9 mouse cellular contexts compared by ENCODE assay signal in the genomic region with DNA sequence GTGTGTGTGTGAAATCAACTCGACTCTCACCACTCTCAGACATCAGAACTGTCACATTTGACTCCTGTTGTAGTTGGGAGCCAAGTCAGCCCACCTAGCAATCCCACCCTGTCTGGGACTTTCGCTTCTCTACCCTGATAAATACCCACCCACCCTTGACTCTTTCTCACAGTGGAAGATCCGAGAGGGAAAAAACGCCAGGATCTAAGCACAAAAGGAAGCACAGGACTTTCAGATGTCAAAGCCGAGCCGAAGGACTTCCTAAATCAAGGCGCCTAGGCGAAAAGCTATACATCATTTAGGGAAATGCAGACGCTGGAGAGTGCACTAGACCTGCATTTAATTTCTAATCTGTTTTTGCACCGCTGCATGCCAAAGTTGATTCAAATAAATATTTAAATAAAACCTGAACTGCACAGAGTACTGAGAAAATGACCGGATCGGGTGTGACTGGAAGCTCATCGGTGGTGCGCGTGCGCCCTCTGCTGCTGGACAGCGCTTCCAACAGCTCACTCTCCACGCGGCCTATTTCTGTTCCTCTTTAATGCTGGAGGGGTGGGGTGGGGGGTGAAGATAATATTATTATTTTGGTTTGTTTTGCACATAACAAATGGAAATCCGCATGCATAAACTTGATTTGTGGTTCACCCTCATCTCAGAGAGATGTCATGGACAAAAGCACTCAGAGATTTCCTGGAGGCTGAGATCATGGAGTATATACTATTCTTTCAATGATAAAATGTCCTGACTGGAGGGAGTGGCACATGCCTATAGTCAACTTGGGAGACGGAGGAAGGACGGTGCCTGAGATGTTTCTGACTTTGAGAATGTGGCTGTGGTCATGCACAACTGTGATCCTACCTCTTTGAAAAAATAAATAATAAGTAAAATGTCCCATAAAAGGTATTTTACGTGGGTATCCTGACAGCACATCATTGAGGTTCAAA. TPM values are rescaled to one million over a fixed set of nuclear protein-coding genes. Genes with fewer than 3 reads are reported as not detected.
DNase-seq lines count a peak whose midpoint lies in the region; ATAC-seq lines count a peak whose summit lies in the region.
"Had no signal": no experiment of that assay in that cellular context is flagged by ENCODE, and none has a peak within 500 bp of the region (broad histone marks: within the 10 kb centered on the region; RNA-seq: fewer than 3 reads in every experiment).

No protein-coding gene starts in this region.

- H3K4me3 ChIP-seq in heart, embryonic 14.5 days (ENCODE audit: control insufficient read depth in 1 of 2, insufficient read depth in 1 of 2, low read depth in 1 of 2, low read length in 2 of 2) = peak overlapping the region in 1 of 2 experiments; percentile 14; a peak in 1 of 4 replicates
- H3K4me3 ChIP-seq in liver, embryonic 13.5 days (replicated peaks) = no peak overlapping the region
- H3K4me3 ChIP-seq in stomach, embryonic 14.5 days (ENCODE audit: low read depth, low read length) = peak overlapping the region; percentile 21; the same call in 1 of the 2 replicates
- H3K4me3 ChIP-seq: erythroblast, embryonic 14.5 days had no signal

- no peak overlapping the region for H3K9ac ChIP-seq in heart, embryonic 14.5 days (ENCODE audit: low read length)
- no peak overlapping the region for H3K9ac ChIP-seq in liver, embryonic 13.5 days
- no peak overlapping the region for H3K9ac ChIP-seq in stomach, embryonic 14.5 days (replicated peaks; ENCODE audit: low read depth, low read length)

- peak; percentile 72 for ATAC-seq in erythroblast, adult 5-6 weeks (replicated peaks; ENCODE audit: low FRiP score, poor library complexity, severe bottlenecking)
- no peak for ATAC-seq in heart, embryonic 14.5 days (ENCODE audit: insufficient number of reproducible peaks, insufficient read depth, low FRiP score, low read depth)
- no peak for ATAC-seq in liver, embryonic 13.5 days (ENCODE audit: low read depth)
- ATAC-seq in stomach, embryonic 14.5 days (ENCODE audit: insufficient number of reproducible peaks, insufficient read depth, low FRiP score, low read depth) = 0 out of 2 replicates have a peak, but pooled peaks have one; percentile 65

- H3K27ac ChIP-seq in heart, embryonic 14.5 days (replicated peaks in 1 of 2; ENCODE audit: control insufficient read depth in 1 of 2, insufficient read depth in 1 of 2, low read depth in 2 of 2, low read length in 2 of 2) = no peak overlapping the region
- no peak overlapping the region for H3K27ac ChIP-seq in liver, embryonic 13.5 days
- no peak overlapping the region for H3K27ac ChIP-seq in stomach, embryonic 14.5 days (ENCODE audit: low read length)

- 24% methylated on average over 23 of the region's 23 CpGs for WGBS in heart, embryonic 14.5 days
- 24% methylated on average over 23 of the region's 23 CpGs for WGBS in liver, embryonic 13.5 days (ENCODE audit: insufficient replicate concordance)
- 17% methylated on average over 23 of the region's 23 CpGs for whole genome bisulfite sequencing in stomach, embryonic 14.5 days

- peak; percentile 76 for DNase-seq in CD4-positive, CD25-positive, alpha-beta regulatory T cell, adult 2 months (ENCODE audit: low read depth, low spot score)
- DNase-seq in brain, adult 2 months (ENCODE audit: low read depth, low spot score) = peak; percentile 79
- DNase-seq in kidney, postnatal 10 days = peak; percentile 82
- DNase-seq in liver, embryonic 13.5 days = peak; percentile 34
- peak; percentile 72 for DNase-seq in neural tube, embryonic 10.5 days (ENCODE audit: extremely low spot score, low spot score)

- no peaks in the 10 kb centered on the region for H3K36me3 ChIP-seq in heart, embryonic 14.5 days (ENCODE audit: control insufficient read depth, insufficient read depth, low read length)
- H3K36me3 ChIP-seq in liver, embryonic 13.5 days = no peaks in the 10 kb centered on the region
- no peaks in the 10 kb centered on the region for H3K36me3 ChIP-seq in stomach, embryonic 14.5 days (ENCODE audit: control insufficient read depth, insufficient read depth, low read length)

- peak overlapping the region; percentile 54 for H3K4me2 ChIP-seq in heart, embryonic 14.5 days (ENCODE audit: low read length)
- peak overlapping the region; percentile 28; the same call in 1 of the 2 replicates for H3K4me2 ChIP-seq in liver, embryonic 13.5 days
- H3K4me2 ChIP-seq in stomach, embryonic 14.5 days (replicated peaks; ENCODE audit: low read depth, low read length) = peak overlapping the region; percentile 47

- H3K4me1 ChIP-seq in heart, embryonic 14.5 days (ENCODE audit: control insufficient read depth in 2 of 2, insufficient read depth in 2 of 2, low read length in 2 of 2) = no peaks in the 10 kb centered on the region
- no peaks in the 10 kb centered on the region for H3K4me1 ChIP-seq in liver, embryonic 13.5 days (replicated peaks)
- H3K4me1 ChIP-seq in stomach, embryonic 14.5 days (ENCODE audit: control insufficient read depth, insufficient read depth, low read length) = no peaks in the 10 kb centered on the region

- H3K9me3 ChIP-seq in heart, embryonic 14.5 days (ENCODE audit: control insufficient read depth, low read length) = no peaks in the 10 kb centered on the region
- H3K9me3 ChIP-seq in liver, embryonic 13.5 days (replicated peaks) = no peaks in the 10 kb centered on the region
- H3K9me3 ChIP-seq in stomach, embryonic 14.5 days (ENCODE audit: control insufficient read depth, low read depth, low read length) = no peaks in the 10 kb centered on the region

- no peaks in the 10 kb centered on the region for H3K27me3 ChIP-seq in heart, embryonic 14.5 days (ENCODE audit: control insufficient read depth, insufficient read depth, low read length)
- H3K27me3 ChIP-seq in liver, embryonic 13.5 days = no peaks in the 10 kb centered on the region
- H3K27me3 ChIP-seq in stomach, embryonic 14.5 days (ENCODE audit: control insufficient read depth, insufficient read depth, low read length) = no peaks in the 10 kb centered on the region

RNA-seq across cellular contexts. Expression of gene Atp23, which starts 31.5 kb away (rescaled TPM):
- 0.38 and 2.3 TPM in 2 replicates for total RNA-seq in erythroblast, adult 5-6 weeks (2015; ENCODE audit: low replicate concordance)
- total RNA-seq in erythroblast, adult 5-6 weeks (2017; ENCODE audit: low replicate concordance) = 0.09 and 0.98 TPM in 2 replicates
- polyA plus RNA-seq in heart, embryonic 14.5 days (2014; fragmentation: Nextera tagmentation; extraction: Ambion mirVana) = 9.4 and 10.0 TPM in 2 replicates
- polyA plus RNA-seq in liver, embryonic 13.5 days (2015; fragmentation: Nextera tagmentation; extraction: Ambion mirVana) = 9.3 and 10.0 TPM in 2 replicates
- polyA plus RNA-seq in stomach, embryonic 14.5 days (2014; fragmentation: Nextera tagmentation; extraction: Ambion mirVana) = 19.0 and 20.3 TPM in 2 replicates

Comparison
In these comparisons a context has a peak if more than half of its experiments do, and no peak if none do; other contexts are left out.
1. ATAC-seq: peak in erythroblast, adult 5-6 weeks (single experiment) and stomach, embryonic 14.5 days (single experiment); none in heart, embryonic 14.5 days (single experiment) and liver, embryonic 13.5 days (single experiment).
2. Peak in every context shown above with its lines, with median percentiles within 50 percentile points of each other: DNase-seq and H3K4me2 ChIP-seq.